Mouse (Mus musculus) inflammation-experienced regulatory T-cells (primary cell): ENCODE results near the gene Esp1. TPM values are rescaled to one million over a fixed set of nuclear protein-coding genes. Genes with fewer than 3 reads are reported as not detected.

ENCODE experiments used
- polyA plus RNA-seq, 2 experiments: library from polyadenylated mRNA; unstranded; fragments of 100-300 nt; shearing (Covaris generic); gene quantifications; one replicate each; pipeline ENCODE4 v1.2.1; 2017

Esp1 gene
- not detected for polyA plus RNA-seq

DNA sequence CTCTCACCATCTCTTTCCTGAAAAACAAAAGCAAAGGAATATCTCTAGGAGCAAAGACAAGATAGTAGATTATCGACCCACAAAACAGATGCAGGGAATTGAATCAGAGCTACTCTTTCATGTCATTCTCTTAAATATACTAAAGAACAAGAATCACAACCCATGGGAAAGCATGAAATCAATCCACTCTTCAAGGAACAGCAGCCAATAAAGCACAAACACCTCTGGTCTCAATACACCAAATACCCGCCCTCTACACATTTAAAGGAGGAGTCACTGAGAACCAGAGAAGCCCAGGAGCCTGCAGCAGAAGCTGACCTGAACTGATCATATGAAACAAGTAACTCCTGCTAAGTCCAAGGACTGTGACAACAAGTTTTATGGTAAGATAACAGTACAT, at the start of gene Esp1:
Esp1 (plus strand) TSS at position 301 of the 400 bp plus-strand sequence.

Other genes with a start within 250 kb of the Esp1 start
- gene Esp8, start 207.1 kb upstream of the Esp1 start, polyA plus RNA-seq: 1 to 10 TPM in 1 of 2 experiments, under 1 TPM in 1; 0.64 to 2.0 TPM
- gene Esp6, start 165.6 kb upstream of the Esp1 start, polyA plus RNA-seq: not detected
- not detected for gene Esp4, start 128.5 kb upstream of the Esp1 start, polyA plus RNA-seq
- gene Esp3, start 95.0 kb upstream of the Esp1 start, polyA plus RNA-seq: not detected
- gene Crisp2, start 79.9 kb downstream of the Esp1 start, polyA plus RNA-seq: under 1 TPM in 1 of 2 experiments, not detected in 1; 0.37 TPM
- gene Rhag, start 84.0 kb downstream of the Esp1 start, polyA plus RNA-seq: under 1 TPM in 1 of 2 experiments, not detected in 1; 0.87 TPM
- gene 9130008F23Rik, start 153.4 kb downstream of the Esp1 start, polyA plus RNA-seq: 1 to 10 TPM; 1.2 TPM
- not detected for gene Glyatl3, start 187.2 kb downstream of the Esp1 start, polyA plus RNA-seq
- 10 to 100 TPM; 19.1 to 22.3 TPM for gene Mut, start 207.6 kb downstream of the Esp1 start, polyA plus RNA-seq
- gene Cenpq, start 207.9 kb downstream of the Esp1 start, polyA plus RNA-seq: 10 to 100 TPM; 23.1 to 34.3 TPM